Mouse (Mus musculus): ENCODE data around the gene Zbtb14. TPM values are rescaled to one million over a fixed set of nuclear protein-coding genes. Genes with fewer than 3 reads are reported as not detected.

Gene Zbtb14
- total RNA-seq, 2 experiments from 2014 or later = 22.6 to 23.7 TPM

- DNase-seq (ENCODE audit: low spot score in 2 of 2) = peak in 1 of 2 experiments; percentile 51
- intact Hi-C loops (cut with DNase I) = no loop called here
Observed at GRCm38 (mm10) chr17:69438990-69439491, 56.2 kb downstream of the Zbtb14 start, which contains the start of gene Akain1. Gene Akain1 (plus strand): TSS chr17:69439326.

- no peak for DNase-seq (ENCODE audit: low spot score in 2 of 2)
- intact Hi-C loops (cut with DNase I) = no loop called here
Observed at GRCm38 (mm10) chr17:69439571-69440480, 57.0 kb downstream of the Zbtb14 start.

Other genes with a start within 250 kb of the Zbtb14 start
- 1 to 10 TPM; 2.9 to 3.0 TPM for gene Akain1, start 56.3 kb downstream of the Zbtb14 start, total RNA-seq (2021)